Mouse (Mus musculus): ENCODE results near the gene Ciapin1.
A peak's percentile ranks its signal among the peaks of the same experiment; 100 is the strongest.
"Not testable (repeated sequence)": the region's sequence is repeated elsewhere in the genome, so short reads cannot be mapped to it uniquely, and the experiment has no call there.

The Ciapin1 gene

DNA sequence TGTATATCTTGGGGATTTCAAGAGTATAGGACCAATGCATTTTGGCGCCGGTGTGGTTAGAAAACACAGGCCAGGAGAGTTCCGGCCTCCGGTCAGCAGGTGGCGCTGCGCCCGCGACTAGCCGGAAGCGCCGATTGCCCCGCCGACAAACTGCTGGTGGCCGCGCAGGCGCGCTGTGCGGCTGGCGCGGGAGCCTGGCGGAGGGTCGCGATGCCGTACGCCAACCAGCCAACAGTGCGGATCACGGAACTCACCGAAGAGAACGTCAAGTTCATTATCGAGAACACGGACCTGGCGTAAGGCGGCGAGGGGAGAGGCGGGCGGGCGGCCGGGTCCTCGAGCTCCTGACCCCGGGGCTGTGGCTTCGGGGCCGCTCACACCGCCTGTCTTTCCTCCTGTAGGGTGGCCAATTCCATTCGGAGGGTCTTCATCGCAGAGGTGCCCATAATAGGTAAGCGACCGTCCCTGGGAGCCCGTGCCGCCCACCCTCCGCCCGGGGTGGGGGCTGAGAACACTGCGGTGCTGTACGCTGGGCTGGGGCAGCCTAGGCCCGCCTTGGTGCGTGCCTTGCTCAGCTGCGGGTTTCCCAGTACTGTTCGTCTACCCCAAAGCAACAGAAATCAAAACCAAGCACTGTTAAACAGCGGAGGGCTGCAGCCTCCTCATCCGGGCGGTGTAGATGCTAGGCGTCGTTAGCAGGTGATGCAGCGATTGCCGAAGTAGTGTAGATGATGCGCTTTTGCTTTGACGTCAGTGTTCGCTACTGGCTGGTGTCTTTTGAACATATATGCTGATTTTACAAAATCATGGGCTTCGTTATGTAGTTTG lies 19.4 kb upstream of the Ciapin1 start, which contains the start of gene Polr2c:
Gene Polr2c (plus strand): TSS at position 105 of the 828 bp plus-strand sequence.
- DNase-seq (ENCODE audit: low read depth, low spot score): peak; percentile 89

GRCm38 (mm10) chr8:94857011-94857345 lies 18.8 kb upstream of the Ciapin1 start:
- DNase-seq (ENCODE audit: low read depth, low spot score): no peak

- not testable (repeated sequence) for DNase-seq (ENCODE audit: low read depth, low spot score)
Observed at GRCm38 (mm10) chr8:94854761-94855160, 16.6 kb upstream of the Ciapin1 start.

GRCm38 (mm10) chr8:94850049-94850448 lies 11.9 kb upstream of the Ciapin1 start:
- no peak for DNase-seq (ENCODE audit: low read depth, low spot score)

DNA sequence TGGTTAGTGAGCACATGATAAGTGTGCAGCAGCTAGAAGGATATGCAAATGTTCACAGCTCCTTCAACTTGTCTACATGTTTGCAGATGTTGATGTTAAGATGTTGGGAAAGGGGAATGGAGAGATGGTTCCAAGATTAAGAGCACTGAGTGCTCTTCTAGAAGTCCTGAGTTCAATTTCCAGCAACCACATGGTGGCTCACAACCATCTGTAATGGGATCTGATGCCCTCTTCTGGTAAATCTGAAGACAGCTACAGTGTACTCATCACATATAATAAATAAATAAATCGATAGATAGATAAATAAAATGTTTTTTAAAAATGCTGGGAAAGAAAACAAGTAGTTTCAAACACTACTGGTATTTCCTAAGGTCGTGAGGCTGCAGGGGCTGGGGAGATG lies 3.0 kb upstream of the Ciapin1 start:
- DNase-seq (ENCODE audit: low read depth, low spot score): no peak

DNA sequence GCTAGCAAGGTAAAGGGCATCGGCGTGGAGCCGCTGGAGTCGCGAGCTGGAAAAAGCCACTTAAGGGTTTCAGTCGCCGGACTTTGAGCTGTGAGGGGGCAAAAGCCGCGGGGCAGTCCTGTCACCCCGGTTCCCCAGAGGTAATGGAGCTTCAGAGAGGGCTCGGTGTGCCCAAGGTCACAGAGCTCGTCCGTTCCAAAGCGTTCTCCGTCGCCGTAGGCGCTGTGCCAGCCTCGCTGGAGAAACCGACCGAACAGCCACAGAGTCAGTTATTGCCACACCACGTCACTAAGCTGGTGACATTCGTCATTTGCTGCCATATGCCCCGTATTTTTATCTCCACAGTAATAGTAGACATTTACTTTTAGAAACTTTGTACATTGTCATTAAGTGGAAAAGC lies 442 bp upstream of the Ciapin1 start:
- peak; percentile 77 for DNase-seq (ENCODE audit: low read depth, low spot score)

- no peak for DNase-seq (ENCODE audit: low read depth, low spot score)
Observed at GRCm38 (mm10) chr8:94836456-94837240, 1.5 kb downstream of the Ciapin1 start.

DNA sequence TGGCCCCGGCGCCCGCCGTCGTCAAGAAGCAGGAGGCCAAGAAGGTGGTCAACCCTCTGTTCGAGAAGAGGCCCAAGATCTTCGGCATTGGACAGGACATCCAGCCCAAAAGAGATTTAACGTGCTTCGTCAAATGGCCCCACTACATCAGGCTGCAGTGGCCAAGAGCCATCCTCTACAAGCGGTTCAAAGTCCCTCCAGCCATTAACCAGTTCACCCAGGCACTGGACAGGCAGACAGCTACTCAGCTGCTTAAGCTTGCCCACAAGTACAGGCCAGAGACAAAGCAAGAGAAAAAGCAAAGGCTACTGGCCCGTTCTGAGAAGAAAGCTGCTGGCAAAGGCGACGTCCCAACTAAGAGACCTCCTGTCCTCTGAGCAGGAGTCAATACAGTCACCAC lies 2.4 kb downstream of the Ciapin1 start:
- not testable (repeated sequence) for DNase-seq (ENCODE audit: low read depth, low spot score)

- not testable (repeated sequence) for DNase-seq (ENCODE audit: low read depth, low spot score)
Observed at GRCm38 (mm10) chr8:94833901-94834405, 4.2 kb downstream of the Ciapin1 start.

DNA sequence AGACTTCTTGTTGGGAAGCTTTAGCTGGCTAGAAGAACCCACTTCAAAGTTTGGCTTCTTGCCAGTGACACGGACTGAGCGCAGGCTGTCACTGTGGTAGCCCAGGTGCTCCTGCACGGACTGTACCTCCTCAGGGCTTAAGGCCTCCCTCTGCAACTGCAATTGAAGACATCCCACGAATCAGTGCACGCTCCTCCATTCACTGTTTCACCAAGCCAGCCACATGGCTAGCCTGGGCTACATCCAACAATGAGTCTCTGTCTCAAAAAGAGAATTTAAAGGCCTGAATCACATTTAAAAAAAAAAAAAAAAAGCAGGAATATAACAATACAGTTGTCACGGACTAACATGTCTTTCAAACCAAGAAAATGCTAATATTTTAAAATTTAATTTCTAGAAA lies 9.9 kb downstream of the Ciapin1 start:
- no peak for DNase-seq (ENCODE audit: low read depth, low spot score)

DNA sequence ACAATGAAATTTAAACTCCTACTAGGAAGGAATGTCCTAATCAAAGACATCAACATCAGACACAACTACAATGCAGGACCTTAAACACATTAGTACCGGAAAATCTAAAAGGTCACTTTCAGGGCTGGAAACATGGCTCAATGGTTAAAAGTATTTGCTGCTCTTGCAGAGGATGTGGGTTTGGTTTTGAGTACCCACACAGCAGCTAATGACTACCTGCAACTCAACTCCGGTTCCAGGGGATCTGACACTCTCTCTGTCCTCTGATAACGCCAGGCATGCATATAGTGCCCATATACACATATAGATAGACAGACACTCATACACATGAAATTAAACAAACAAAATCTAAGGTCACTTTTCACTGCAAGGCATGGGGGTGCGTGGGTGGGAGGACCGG lies 11.9 kb downstream of the Ciapin1 start:
- no peak for DNase-seq (ENCODE audit: low read depth, low spot score)

DNA sequence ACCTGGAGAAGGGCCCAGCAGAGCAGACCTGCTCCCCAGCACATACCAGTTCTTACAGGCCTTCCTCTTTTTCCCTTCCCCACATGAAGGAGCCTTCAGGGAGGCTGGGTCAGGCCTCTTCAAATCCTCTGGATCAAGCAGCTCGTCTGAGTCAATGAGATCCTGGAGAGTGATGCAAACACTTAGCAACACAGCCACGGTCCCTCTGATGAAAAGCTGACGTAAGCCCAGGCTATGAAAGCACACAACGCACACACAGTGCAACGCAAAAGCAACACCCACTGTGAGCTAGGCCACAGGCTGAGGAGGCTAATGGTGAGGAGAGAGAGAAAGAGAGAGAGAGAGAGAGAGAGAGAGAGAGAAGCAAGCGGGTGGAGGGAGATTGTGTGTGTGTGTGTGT lies 13.0 kb downstream of the Ciapin1 start:
- DNase-seq (ENCODE audit: low read depth, low spot score): no peak

DNA sequence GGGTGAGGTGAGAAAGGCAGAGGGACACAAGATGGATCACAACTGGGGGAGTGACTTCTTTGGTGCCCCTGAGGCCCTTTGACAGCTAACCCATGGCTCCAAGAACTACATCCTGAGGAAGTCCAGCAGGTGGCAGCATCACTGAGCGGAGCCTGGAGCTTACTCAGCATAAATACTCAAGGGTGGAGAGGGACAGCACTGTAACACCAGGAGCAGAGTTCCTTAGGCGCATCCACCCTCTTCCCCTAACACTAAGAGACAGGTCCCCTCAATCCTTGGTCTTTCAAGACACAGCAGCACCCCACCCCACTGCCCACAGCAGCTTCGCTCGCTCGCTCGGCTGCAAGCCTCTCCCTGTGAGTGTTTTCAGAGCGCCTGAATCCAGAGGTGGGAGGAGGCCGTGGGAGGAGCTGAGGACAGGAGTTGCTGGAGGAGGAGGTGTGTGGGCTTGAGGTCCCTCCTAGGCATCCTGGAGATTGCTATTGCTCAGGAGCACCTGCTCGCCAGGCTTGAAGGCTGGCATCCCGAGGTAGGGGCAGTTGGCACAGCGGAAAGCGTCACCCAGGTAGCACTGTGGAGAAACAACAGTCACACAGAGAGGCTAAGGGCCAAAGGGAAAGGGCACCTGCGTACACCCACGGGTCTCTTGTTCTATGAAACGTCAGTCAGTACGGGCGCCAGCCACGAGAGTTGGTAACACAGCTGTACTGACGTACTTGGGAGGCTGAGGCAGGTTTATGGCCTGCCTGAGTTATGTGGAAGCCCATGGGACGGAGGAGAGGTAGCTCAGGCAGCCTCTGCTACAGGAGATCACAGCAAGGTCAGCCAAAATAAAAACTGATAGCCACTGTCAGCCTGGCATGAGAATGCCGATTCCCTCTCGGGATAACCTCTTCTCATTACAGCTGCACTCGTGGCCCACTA lies 15.3 kb downstream of the Ciapin1 start:
- peak; percentile 47 for DNase-seq (ENCODE audit: low read depth, low spot score)

- no peak for DNase-seq (ENCODE audit: low read depth, low spot score)
Observed at GRCm38 (mm10) chr8:94821381-94821780, 16.8 kb downstream of the Ciapin1 start.

DNA sequence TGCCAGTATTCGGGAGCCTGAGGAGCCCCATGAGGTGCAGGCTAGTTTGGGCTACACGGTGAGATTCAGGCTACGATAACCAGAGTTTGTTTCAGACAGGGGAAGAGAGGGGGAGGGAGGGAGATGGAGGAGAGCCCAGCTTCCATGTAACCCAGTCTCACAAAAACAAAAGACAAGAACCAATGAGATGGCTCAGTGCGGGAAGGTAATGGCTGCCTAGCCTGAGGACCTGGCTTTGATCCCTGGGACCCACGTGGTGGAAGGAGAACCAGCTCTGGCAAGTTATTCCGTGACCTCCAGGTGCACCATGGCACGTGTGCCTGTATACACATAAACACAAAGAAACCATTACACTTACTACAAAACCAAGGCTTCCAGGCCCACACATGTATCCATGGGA lies 17.6 kb downstream of the Ciapin1 start:
- DNase-seq (ENCODE audit: low read depth, low spot score): no peak

DNA sequence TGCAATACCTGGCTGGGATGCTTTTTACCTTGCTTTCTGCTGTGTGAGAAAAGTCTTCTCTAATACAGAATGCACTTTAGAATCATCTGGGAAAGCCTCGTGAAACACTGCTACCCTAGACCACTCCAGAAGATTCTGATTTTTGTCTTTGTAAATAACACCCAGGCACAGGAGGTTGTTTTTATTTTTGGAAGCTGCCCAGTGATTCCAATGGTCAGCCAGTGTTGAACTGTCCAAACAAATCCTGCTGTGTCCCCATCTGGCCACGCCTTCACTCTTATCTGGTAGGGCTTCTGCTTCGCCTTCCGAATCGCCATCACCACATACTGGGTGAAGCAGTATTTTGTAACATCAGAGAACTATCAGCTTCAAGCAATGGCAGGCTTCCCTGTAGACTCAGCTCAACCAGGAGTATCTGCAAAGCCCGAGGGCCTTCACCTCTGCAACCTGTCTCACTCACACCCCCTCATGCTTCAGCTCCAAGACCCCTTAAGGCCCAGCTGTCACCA lies 18.4 kb downstream of the Ciapin1 start:
- no peak for DNase-seq (ENCODE audit: low read depth, low spot score)

- DNase-seq (ENCODE audit: low read depth, low spot score): peak; percentile 32
Observed at GRCm38 (mm10) chr8:94817933-94818332, 20.2 kb downstream of the Ciapin1 start.

GRCm38 (mm10) chr8:94814556-94814955 lies 23.6 kb downstream of the Ciapin1 start:
- peak; percentile 45 for DNase-seq (ENCODE audit: low read depth, low spot score)

DNA sequence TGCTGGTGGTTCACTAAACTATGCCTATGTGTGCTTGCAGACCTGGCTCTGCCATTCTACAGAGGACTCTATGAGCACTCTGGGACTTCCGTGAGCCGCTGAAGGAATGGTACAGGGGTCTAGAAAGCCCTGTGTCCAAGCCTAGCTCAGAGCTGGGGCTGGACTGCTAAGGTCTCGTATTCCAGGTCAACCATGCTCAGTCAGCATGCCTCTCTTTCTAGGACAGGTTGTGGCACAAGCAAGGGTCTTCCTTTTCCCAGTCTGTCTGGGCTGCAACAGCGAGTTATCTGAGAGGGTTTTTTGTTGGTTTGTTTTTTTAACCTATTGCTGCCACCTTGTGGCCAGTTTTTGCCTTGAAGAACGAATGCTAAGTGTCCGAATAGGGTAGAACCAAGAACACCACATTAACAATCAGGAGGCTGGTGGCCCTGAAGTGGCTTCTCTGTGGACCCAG lies 25.5 kb downstream of the Ciapin1 start:
- peak; percentile 83 for DNase-seq (ENCODE audit: low read depth, low spot score)

DNA sequence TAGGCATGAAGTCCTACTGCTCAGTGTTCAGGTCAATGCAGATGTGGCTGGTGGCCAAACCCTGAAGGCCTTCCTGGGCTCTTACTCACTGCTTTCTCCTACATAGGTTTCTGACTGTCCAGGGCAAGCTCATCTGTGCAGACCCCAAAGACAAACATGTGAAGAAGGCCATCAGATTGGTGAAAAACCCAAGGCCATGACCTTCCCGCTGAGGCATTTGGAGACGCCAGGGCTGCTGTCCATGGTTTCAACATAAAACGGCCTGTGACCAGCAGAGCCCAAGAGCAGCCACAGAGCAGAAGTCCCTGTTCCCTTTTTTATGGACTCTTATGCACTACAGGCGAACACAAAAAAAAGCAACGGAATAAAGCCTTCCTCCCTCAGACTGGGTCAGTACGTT lies 26.5 kb downstream of the Ciapin1 start:
- no peak for DNase-seq (ENCODE audit: low read depth, low spot score)

DNA sequence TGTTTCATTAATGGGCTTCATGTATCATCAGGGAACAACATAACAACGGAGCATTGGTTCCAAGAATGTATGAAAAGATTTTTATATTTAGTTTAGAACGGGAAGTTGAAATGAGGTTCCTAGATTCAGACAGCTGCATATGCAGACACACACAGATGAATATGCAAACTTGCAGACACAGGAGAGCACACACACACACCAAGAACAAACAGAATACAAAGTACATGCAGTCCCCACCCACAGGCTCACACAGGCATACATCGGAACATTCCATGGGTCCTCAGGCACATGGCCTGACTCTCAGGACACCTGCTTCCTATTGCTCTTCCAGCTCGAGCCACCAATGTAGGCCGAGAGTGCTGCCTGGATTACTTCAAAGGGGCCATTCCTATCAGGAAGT lies 27.3 kb downstream of the Ciapin1 start:
- no peak for DNase-seq (ENCODE audit: low read depth, low spot score)

All from CD4-positive helper T cell, adult 2 months (primary cell).